Mouse (Mus musculus): Measurements from ENCODE around the gene Cbl.

The Cbl gene

DNA sequence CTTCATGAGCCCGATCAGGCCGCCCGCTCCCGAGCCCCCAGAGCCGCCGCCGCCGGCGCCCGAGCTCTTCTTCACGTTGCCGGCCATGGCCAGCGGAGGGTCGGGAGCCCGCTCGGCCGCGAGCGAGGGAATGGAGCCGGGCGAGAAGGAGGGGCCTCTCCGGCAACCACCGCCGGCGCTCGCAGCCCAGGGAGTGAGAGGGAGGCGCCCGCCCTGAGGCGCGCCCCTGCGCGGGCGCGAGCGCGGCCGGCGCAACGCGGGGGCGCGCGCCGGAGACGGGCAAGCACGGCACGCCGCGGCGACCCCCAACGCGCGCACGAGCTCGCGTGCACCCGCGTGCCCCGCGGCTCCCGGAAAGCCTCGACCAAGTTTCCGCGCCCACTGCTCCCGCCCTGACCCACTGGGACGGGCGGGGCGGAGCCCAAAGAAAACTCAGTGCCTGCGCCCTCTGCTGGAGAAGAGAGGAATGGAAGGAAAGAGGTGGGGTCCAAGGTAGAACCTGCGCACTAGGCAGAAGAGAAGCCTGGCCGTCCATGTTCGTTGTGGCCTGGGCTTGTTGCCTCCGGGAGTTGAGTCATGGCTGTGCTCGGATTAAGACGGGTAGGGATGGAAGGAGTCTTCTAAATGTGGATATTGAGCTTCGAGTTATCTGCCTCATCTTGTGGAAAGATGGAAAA is at the start of gene Cbl:
Gene Cbl, minus strand, starts transcription at position 248 of the 677 bp plus-strand sequence.
- CTCF ChIA-PET, result interaction anchor here (0.6 to 1.3 kb wide), 2 partner anchors 11 to 22 kb away, joined by 3 read pairs; no protein-coding TSS in a partner anchor

DNA sequence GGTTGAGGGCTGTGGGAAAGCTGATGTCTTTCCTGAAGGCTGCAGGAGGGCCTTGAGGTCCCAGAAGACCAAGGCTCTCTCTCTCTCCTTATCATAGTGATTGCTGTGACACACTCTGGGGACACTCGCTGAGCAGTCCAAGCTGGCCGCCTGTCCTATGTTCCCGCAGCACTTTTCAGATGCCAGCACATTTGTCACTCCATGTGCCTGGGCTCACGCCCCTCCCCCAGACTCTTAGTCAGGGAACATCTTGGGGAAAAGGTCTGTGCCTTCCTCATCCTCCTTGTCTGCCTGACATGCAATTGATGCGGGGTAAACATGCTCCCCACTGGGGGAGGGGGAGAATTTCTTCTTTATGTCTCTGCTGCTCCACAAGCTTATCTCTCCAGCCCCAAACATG is 49.3 kb upstream of the Cbl start:
- CTCF ChIA-PET, result interaction anchor here (0.9 kb wide), 1 partner anchor 183 kb away, joined by 10 read pairs; no protein-coding TSS in a partner anchor

DNA sequence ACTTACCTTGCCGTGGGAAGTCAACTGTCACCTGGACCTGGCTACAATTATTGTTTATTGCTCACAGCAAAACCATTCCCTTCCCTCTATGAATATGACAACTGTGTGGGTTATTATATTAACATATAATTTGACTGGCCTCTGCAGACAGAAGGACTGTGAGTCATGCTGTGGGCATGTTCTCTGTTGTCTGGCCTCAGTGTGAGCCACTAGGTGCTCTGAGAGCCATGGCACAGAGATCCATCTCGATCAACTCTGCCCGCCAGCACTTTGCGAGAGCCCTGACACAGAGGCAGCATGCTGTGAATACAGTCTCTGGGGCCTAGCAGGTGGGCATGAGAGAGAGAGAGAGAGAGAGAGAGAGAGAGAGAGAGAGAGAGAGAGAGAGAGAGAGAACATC is 36.1 kb upstream of the Cbl start:
- CTCF ChIA-PET, result no interaction called here

DNA sequence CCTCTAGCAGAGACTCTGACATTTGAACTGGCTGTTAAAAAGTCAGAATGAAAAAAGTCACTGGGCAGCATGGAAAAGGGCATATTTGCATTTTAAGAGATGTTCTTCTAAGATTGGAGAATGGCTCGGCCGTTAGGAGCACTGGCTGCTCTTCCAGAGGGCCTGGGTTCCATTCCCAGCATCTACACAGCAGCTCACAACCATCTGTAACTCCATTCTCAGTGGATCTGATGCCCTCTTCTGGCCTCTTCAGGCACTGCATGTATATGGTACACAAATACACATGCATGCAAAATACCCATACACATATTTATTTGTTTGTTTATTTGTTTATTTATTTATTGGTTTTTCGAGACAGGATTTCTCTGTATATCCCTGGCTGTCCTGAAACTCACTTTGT is 35.2 kb upstream of the Cbl start:
- CTCF ChIA-PET, result no interaction called here

DNA sequence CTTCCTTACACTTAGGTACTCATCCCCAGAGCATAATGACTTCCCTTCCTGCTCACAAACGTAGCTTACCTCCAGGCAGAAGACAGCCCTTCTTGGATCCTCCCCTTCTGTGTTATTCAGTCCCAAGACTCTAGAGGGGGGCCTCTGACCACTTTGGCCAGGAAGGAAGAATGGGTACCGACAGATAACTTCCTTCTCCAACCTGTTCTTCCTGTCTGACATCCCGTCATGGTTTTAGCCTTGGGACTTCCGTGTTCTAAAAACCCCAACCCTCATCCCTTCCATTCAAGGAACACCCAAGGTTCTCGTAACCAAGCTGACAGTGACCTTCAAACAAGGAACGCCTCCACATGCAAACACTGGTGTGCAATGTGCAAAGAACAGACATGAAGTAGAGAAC is 34.6 kb upstream of the Cbl start, which contains the start of gene Nlrx1:
Gene Nlrx1, minus strand, starts transcription at position 168 of the 400 bp plus-strand sequence.
- CTCF ChIA-PET, result interaction anchor here (0.5 to 1.0 kb wide), 2 partner anchors 17 to 83 kb away, joined by 3 to 5 read pairs; no protein-coding TSS in a partner anchor

DNA sequence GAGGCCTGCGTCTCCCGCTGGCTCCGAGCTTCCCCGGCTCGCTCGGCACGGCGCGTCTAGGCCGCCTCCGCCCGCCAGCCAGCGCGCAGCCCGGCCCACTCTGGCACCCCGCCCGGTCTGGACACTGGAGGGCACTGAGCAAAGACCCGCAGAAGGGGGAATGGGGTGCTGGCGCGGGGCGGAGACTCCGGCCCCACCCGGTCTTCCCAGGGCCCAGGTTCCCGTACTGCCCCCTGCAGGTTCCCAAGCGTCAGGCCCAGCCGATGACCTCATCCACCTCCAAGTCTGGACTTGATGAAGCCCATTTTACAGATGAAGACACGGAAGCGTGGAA is 34.1 kb upstream of the Cbl start:
- CTCF ChIA-PET, result interaction anchor here (1.0 kb wide), 1 partner anchor 83 kb away, joined by 3 read pairs; no protein-coding TSS in a partner anchor

DNA sequence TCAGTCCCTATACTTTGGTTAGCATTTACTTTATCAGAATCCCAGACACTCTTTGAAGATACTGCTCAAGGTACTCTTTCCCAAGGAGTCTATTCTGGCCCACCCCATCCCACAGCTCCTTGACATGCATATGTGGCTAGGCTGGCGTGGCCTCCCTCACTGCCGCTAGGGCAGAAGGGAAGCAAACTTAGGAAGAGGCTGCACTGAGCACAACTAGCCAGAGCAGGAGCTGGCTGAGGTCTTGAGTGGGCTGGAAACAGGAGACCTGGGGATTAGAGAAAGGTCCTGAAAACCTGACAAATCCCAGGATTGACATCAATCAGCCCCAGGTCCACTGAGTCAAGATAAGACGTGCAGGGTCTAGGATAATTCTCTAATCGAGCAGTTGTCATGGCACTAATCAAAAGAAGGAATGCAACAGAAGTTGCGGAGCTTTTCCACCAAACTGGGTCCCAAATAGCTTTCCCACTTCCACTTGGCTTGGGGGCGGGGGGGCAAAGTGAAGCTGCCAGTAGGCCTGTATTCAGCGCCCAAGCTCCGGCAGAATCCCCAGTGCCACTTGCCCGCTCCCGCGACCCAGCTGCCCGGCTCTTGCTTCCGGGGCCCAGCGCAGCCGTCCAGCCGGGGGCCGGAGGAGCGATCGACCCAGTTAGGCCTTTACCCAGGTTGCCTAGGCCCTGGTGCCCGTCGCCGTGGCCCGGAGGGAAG is 33.6 kb upstream of the Cbl start:
- CTCF ChIA-PET, result interaction anchor here (0.5 to 1.0 kb wide), 2 partner anchors 49 to 83 kb away, joined by 3 to 4 read pairs; no protein-coding TSS in a partner anchor

DNA sequence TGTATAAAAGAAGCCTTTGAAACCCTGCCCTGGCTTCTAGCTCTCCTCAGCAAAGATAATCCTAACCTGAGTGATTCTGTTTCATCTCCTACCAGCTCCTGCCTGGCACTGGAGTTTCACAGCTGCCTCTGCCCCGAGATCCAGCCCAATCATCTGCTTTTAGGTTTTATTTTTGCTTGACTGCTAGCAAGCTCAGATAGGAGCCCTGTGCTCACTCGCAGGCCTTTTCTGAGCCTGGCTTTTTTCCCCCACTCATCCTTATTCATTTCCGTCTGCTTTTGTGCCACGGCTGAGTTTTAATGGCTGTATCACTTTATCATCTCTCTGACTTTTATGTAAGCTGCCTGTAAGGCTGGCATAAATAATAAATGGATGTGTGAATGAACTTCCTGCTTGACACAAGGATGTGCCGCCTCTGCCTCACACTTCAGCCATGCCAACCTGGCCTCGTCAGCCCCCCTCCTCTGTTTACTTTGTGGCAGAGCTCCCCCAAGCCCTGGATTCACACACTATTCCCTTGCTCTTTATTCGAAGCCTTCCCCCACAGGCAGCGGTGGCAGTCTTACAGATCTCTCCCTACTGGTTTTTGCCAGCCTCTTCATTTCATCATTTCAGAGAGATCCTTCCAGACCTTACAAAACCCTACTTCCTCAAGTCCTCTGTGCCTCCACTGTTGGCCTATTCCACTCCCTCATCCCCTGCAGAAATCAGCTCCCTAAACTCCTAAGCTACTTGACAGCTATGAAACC is 32.8 kb upstream of the Cbl start:
- CTCF ChIA-PET, result no interaction called here

DNA sequence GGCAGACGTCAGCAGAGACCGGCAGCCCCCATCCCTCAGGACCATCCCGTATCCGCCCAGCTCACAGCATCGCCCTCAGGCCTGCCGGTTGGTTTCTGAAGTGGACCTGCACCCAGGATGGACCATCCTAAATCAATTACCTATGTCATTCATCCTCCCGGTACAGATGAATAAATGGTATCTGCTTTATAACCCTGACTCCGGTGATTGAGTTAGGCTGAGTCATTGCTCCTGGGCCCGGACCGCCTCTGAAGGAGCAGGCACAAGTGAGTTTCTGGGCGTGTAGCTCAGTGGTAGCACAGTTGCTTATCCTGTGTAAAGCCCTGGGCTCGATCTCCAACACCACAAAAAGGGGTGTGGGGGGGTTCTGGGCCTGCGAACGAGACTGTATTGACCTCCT is 27.5 kb upstream of the Cbl start:
- CTCF ChIA-PET, result no interaction called here

DNA sequence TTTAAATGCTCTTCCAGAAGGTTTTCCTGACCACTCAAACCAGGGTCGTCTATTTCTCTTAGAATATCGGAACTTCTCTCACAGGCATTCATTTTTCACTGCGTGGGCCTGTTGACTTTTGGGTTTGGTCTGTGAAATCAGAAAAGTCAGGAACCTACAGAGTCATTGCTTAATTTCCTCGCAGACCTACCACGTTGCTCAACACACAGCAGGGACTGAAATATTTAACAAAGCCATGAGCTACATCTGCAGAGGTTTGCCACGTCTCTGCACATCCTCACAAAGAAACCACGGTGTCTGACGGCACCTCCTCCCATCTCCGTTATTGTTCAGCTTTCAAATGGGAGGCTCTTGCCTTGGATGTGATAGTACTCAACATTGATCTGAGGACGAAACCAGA is 25.2 kb upstream of the Cbl start:
- CTCF ChIA-PET, result no interaction called here

DNA sequence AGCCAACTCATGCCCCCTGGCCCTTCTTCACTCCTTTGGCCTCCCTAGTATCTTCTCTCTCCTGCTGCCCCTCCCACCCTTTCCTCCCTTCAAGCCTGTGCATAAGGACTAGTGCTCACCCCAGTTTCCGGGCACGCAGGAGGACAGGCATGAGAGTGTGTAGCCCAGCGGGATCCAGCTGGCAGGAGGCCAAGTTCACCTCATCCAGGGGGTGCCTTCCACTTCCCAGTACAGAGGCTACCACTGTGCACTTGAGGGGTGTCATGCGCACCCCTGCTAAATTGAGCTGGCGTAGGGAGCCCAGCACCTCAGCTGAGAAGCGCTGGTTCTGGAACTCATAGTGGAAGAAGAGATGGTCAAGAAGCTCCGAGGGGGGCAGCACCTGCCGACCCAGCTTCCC is 22.4 kb upstream of the Cbl start:
- CTCF ChIA-PET, result interaction anchor here (0.6 kb wide), 1 partner anchor 1015 kb away, joined by 3 read pairs; no protein-coding TSS in a partner anchor

DNA sequence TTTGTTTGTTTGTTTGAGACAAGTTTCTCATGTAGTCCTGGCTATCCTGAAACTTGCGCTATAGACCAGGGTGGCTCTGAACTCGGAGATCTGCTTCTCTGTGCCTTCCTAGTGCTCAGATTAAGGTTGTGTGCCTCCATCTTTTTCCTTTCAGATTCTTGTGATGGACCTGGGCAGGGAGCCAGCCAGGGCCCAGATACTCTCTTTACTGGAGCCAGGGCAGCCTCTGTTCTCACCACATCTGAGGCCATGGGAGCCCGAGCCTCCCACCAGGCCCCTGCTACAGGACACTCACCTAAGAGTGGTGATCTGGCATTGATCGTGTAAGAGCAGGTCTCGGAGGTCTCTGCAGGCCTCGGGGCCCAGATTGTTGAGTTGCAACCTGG is 21.3 kb upstream of the Cbl start:
- CTCF ChIA-PET, result no interaction called here

DNA sequence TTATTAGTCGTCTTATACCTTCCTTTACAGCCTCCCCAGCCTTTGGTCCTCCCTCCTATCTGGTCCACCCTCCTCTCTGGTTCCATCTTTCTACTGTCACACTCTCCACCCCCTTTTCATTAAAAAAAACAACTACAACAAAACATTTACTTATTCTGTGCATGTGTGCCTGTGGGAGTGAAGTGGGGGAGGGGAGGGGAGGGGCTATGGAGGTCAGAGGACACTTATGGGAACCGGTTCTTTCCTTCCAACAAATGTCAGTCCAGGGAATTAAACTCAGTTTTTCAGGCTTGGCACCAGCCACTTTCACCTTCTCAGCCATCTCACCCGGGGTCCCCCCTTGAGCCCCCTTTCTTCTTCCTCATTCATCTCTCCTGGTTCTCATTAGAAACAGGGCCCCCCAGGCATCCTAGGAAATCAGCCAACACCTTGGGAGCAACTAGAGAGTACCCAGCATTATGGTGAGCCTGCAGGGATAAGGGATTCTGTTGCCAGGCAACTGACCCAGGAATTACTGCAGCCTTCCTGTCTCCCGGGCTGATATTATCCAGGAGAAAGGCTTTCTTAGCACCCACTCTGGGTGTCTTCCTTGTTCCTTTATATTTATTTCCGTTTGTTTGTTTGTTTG is 20.8 kb upstream of the Cbl start:
- CTCF ChIA-PET, result no interaction called here

DNA sequence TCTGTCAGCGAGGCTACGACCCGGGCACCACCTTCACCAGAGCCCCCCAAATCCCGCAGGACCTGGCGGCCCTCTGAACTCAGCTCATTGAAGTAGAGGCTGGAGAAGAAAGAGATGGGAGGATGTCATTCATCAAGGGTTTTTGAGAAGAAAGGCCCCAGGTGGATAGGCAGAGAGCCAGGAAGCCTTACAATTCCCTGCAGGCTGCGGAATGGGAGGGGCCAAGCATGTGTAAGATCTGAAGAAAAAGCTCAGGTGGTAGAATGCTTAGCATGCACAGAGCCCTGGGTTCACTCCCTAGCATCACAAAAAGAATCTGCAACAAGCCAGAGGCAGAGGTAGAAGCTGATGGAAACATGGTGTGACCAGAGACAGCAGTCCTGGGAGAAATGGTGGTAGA is 19.6 kb upstream of the Cbl start:
- CTCF ChIA-PET, result interaction anchor here (0.6 kb wide), 1 partner anchor 67 kb away, joined by 5 read pairs; no protein-coding TSS in a partner anchor

DNA sequence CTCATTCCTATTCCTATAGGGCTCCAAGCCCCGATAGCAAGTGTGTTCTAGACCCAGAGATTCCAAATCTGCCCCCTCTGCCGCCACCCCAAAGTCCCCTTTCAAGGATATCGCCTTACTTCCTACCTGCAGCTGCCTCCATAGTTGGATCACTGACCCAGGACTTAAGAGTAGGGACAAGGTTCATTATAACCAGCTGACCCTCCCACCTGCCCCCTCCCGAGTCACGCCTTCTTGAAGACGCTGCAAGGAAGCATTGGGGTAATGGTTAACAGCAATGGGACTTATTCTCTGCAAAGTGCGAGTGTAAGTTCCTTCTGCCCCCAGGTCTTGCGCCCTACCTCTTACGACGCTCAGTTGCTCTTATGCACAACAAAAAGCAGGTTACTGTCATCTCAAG is 17.5 kb upstream of the Cbl start, which contains the start of gene Pdzd3:
Gene Pdzd3, minus strand, starts transcription at position 158 of the 400 bp plus-strand sequence.
- CTCF ChIA-PET, result interaction anchor here (0.8 kb wide), 1 partner anchor 17 kb away, joined by 5 read pairs; the partner anchor contains the start of gene Nlrx1

DNA sequence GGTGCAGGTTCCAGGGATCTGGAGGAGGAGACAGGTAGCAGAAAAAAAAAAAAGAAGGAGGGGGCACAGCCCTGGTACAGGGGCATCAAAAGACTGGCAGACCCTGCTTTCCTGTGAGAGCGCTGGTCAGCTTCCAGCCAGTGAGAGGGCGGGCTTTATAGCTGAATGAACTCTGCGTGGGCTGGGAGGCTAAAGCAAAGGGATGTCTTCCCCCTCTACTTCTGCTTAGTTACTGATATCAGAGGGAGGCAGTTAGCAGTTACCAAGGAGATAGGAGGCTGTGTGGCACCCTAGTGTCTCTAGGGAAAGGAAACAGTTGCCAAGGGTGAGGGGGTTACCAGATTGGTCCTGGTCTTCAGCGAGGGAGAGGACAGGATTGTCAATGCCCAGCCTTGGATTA is 16.6 kb upstream of the Cbl start:
- CTCF ChIA-PET, result interaction anchor here (0.7 kb wide), 1 partner anchor 266 kb away, joined by 3 read pairs; no protein-coding TSS in a partner anchor

DNA sequence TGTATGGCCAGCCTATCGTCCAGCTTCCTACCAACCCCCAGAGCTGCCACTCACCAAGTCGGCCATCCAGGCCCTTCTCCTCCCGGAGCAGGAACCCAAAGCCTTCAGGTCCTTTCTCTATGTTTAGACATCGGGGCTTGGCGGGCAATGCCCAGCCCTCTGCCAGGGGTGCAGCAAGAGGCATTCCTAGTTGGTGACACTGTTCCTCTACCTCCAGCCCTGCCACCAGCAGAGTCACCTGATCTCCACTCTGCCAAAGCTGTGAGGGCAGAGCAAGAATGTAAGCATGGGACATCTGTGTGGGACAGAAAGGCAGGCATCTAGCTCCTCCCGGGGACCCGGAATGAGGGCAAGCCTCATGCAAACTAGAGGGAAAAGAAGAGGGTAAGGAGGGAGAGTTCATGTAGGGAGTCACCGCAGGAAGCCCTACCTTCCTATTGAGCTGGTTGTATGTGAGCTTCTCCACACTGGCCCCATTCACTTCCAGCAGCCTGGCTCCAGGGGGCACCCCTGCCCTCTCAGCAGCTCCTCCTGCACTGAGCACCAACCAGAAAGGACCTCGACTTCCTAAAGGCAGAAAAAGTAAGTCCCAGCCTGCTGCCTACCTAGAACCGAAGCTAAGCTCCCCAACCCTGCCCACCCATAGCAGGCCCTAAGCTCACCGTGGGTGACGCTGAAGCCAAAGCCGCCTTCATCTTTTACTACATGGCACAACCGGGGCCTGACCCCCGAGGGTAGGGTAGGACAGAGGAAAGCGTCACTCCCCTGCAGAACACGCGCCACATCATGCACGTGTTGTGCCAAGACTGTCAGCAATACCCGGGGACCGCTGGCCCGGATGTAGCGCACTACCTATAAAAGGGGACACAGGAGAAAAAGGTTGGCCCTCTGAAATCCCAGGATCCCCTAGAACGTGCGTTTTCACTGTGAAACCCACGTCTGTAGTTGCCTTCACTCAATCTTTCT is 15.6 kb upstream of the Cbl start:
- CTCF ChIA-PET, result interaction anchor here (0.7 kb wide), 1 partner anchor 55 kb away, joined by 3 read pairs; no protein-coding TSS in a partner anchor

DNA sequence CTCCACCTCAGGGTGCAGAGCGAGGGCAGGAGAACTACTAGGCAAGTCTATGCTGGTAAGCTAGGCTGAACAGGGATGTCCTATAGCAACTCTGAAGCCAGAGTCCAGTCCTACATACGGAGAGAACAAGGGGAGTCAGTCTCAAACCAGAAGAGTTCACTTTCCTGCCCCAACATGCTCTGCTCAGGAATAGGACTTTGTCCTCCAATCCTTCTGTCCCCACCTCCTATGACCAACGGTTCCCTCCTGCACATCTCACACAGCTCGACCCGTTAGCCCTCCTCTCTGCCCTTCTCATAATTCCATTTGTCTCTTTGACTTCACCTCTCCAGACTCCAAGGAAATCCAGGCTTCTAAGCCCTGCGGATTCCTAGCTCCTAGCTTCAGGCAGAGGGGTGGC is 14.1 kb upstream of the Cbl start:
- CTCF ChIA-PET, result interaction anchor here (0.6 kb wide), 1 partner anchor 11 kb away, joined by 5 read pairs; no protein-coding TSS in a partner anchor

DNA sequence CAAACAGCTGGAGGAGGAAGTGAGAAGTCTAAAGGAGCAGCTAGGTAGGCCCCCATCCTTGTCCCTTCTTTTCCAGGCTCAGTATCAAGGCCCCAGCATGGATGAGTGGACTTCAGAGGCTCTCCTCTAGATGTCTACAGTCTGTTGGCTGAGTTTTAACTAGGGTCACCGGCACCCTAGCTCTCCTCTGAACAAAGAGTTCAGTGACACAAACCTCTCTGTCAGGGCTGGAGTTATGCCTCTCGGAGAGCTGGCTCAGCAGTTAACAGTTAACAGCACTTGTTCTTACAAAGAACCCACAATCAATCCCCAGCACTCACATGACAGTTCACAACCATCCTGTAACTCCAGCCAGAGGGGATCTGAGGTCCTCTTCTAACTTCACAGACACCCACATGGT is 9.8 kb upstream of the Cbl start:
- CTCF ChIA-PET, result interaction anchor here (0.5 kb wide), 2 partner anchors 9 to 28 kb away, joined by 4 read pairs; no protein-coding TSS in a partner anchor

DNA sequence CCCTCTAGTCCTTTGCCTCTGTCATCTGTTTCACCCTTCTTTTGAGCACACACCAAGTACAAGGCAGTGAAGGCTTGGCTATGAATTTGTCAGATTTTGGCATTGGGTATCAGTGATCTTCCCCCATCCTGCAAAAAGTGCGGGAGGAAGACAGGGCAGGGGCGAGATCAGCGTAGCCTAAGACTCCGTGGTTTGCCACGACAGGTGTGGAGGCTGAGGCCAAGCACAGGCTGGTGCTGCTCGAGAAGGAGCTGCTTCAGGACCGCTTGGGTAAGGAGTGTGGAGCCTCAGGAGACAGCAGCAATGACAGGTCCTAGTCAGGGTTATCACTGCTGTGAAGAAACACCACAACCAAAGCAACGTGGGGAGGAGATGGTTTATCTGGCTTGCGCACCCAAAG is 7.6 kb upstream of the Cbl start:
- CTCF ChIA-PET, result no interaction called here
